Mouse (Mus musculus): ENCODE data around the gene Zfp64. TPM values are rescaled to one million over a fixed set of nuclear protein-coding genes. Genes with fewer than 3 reads are reported as not detected.
"Not testable (repeated sequence)": the region's sequence is repeated elsewhere in the genome, so short reads cannot be mapped to it uniquely, and the experiment has no call there.

Zfp64 gene
- polyA plus RNA-seq, 2 experiments from 2014 or later, result 26.5 to 40.1 TPM

DNA sequence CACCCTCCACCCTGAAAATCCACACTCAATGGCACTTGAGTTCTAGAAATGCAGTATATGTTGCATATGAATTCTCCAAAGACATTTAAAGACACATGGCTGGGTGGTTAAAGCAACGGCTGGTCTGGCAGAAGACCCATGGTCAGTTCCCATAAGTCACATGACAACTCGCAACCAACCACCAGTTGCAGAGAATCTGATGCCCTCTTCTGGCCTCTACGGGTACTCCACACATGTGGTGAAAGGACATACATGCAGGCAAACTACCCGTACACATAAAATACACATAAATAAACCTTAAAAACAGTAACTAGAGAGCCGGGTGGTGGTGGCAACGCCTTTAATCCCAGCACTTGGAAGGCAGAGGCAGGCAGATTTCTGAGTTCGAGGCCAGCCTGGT lies 60.6 kb downstream of the Zfp64 start:
- no peak for ATAC-seq

DNA sequence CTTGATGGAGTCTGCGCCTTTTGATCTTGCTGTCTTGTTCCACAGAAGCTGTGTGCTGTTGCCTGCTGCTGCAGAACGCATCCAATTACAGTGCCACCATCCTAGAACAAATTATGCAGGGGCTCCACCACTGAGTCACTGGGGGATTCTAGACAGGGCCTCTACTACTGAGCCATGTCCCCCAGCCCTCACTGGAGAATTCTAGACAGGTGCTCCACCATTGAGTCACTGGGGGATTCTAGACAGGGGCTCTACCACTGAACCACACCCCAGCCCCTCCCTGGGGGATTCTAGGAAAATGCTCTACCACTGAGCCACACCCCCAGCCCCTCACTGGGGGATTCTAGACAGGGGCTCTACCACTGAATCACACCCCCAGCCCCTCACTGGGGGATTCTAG lies 63.3 kb downstream of the Zfp64 start:
- no peak for ATAC-seq

DNA sequence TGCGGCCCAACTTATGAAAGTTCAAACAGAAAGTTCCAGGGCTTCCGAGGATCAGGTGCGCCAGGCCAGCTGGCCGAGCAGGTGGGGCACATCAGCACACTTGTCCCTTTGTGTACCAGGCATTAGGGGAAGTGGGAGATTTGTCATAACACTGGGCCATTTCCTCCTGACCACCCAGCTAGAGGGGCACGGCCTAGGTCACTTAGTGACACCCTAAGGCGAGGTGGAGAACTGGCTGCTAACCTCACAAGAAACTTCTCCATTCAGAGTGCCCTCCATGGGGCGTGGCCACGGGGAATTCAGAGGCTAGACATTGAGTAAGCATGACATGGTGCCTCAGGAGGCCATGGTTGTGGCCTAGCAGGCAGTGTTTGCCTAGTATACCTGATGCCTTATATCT lies 70.7 kb downstream of the Zfp64 start:
- ATAC-seq, result no peak

- ATAC-seq, result no peak
Observed at GRCm38 (mm10) chr2:168882997-168883396, 72.4 kb downstream of the Zfp64 start.

DNA sequence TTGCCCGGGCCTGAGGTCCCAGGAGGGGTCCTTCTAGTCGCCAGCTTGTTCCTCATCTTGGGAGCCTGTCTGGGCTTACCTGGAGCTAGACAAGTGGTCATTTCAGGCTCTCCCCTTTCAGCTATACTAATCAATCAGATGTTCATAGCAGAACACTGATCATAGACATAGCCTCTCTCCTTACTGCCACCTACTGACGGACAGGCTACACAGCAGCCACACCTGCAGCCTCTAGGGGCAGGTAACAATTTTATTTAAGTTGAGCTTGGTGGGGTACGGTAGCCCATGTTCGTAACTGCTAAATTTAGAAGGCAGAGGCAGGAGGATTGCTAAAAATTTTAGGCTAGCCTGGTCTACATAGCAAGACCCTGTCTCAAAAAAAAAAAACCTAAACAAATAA lies 73.5 kb downstream of the Zfp64 start:
- no peak for ATAC-seq

DNA sequence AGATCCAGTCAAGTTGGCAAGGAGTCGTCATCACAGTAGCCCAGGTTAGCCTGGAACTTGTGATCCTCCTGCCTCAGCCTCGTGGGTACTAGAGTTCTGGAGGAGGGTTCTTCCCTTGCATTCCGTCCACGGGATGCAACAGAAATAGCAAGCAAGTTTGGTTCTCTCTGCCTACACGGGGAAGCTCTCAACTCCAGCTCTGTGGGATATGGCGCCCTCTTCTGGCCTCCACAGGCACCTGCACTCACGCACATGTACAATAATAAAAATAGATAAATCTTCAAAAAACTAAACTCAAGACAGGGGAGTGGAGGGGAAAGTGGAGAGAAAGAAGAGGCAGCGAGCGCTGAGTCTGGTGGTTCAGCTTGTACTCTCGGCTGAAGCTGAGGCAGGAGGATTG lies 75.8 kb downstream of the Zfp64 start:
- ATAC-seq, result no peak

DNA sequence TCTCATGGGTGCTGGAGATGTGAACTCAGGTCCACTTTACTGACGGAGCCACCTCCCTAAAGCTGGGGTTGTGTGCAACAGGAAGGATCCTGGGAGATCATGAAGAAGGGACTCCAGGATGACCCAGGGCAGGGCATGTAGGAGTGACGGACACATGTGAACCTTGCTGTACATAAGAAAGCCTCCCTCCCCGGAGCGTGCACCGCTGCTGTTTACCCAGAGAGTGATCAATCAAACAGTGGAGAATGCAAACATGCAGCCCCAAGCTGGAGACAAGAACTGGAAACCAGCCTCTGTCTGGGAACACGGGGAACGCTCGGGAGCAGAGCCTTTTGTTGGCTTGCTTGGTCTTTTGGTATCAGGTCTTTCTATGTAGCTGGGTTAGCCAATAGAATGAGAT lies 76.7 kb downstream of the Zfp64 start:
- ATAC-seq, result no peak

DNA sequence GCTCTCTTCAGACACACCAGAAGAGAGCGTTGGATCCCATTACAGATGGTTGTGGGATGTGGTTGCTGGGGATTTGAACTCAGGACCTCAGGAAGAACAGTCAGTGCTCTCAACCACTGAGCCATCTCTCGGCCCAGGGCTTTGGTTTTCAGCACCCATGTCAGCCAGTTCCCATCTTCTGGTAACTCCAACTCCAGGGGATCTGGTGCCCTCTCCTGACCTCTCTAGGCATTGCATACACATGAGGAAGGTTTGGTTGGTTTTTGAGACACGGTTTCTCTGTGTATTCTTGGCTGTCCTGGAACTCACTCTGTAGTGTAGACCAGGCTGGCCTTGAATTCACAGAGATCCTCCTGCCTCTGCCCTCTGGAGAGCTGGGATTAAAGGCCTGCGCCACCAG lies 77.2 kb downstream of the Zfp64 start:
- no peak for ATAC-seq

- no peak for ATAC-seq
Observed at GRCm38 (mm10) chr2:168876631-168877030, 78.8 kb downstream of the Zfp64 start.

GRCm38 (mm10) chr2:168874498-168874897 lies 80.9 kb downstream of the Zfp64 start:
- no peak for ATAC-seq

DNA sequence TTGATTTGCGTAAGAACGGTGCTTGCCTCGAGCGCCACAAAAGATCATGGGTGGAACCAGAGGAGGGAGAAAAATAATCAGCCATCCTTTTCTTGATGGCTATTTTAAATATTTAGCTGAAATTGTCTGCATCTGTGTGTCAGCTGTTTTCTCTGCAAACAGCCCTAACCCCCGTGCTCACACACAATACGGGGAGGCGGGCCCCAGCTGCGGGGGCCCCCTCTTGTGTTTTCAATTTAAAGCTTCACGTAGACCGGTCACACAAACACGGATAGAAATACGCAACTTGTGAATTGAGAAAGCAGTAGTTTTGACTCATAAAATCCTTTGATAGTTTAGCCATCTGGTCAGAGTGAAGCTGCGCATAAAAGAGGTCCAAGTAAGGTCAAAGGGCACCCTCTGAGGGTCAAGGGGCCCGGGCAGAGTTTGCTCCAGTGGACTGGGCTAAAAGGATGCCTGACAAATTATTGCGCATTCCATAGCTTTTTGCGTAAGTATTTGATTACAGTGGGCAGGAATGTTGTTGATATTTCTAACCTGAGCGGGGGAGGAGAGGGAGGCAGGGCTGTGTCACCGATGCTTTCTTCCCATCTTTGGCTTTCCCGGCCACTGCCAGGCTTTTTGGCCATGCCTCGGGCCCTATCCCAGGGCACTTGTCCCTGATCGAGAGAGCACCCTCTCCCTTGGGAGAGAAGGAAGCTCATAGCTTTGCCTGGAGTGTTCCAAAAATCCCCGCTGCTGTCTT lies 83.4 kb downstream of the Zfp64 start:
- no peak for ATAC-seq

DNA sequence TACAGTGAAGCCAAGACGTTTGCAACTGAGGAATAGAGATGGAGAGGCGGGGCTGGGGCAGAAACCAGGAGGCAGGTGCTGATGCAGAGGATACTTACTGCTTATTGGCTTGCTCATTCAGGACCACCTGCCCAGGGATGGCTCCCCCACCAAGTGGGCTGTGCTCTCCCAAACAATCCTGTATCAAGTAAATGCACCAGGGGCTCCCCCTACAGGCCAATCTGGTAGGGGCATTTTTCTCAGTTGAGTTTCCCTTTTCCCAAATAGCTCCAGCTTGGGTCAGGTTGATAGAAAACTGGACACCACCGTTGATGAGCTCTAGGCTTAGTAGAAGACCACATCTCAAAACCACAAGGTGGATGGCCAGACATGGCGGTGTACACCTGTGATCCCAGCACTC lies 84.9 kb downstream of the Zfp64 start:
- ATAC-seq, result no peak

DNA sequence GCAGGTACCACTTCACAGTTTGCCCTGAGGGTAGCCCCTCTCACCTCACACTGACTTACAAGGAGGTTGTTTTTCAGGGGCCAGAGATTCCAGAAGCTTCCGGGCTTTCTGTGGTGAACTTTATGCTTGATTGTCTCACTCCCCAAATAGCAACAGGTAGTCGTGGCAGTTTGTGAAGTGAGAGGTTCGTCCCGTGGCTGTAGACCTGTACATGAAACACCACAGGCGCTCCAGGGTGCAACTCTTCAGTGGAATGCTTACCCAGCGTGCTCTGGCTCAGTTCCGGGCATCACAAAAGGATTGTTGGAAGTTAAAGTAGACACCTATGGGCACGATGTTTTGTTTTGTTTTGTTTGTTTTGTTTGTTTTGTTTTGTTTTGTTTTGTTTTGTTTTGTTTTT lies 88.4 kb downstream of the Zfp64 start:
- ATAC-seq, result no peak

DNA sequence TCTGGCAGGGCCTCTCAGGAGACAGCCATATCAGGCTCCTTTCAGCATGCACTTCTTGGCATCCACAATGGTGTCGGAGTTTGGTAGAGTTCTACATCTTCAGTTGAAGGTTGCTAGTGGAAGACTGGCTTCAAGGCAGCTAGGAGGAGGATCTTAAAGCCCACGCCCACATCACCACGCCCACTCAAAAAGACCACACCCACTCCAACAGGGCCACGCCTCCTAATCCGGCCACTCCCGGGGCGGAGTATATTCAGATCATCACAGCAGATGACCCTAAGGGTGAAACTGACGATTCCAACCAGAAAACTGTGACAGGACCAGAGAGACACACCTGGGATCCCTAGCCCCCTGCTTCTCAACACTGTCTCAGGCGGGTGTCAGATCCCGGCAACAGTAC lies 89.0 kb downstream of the Zfp64 start:
- no peak for ATAC-seq

DNA sequence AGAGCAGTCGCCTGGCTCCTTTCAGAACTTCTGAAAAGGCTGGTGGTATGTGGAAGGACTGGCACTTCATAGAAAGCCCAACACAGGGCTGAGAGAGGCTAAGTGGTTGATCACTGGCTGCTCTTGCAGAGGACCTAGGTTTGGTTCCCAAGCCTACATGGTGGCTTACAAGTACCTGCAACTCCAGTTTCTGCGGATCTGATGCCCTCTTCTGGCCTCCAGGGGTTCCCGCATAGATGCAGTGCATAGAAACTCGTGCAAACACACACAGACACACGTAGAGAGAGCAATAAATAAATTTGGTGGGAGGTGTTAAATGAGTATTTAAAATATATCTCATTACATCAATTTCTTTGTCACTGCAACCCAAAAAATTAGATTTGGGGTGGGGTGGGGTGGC lies 90.5 kb downstream of the Zfp64 start:
- no peak for ATAC-seq

DNA sequence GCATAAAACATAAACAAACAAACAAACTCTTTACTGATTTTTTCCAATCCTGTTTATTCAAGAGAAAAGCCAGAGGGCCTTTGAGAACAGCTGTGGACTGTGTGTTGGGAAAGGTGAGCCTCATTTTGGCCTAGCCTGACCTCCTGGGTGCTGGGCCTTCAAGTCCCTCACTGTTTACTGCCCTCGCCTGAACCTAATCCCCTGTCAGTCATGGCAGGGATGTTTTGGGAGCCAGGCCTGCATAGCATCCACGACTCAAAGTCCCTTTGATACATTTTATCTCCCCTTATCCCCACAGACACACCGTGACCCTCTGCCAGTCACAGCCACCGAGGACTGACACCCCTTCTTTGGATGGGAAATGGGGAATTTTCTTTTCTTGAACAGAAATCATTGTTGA lies 92.7 kb downstream of the Zfp64 start:
- no peak for ATAC-seq

GRCm38 (mm10) chr2:168860922-168861740 lies 94.3 kb downstream of the Zfp64 start:
- ATAC-seq, result no peak

- no peak for ATAC-seq
Observed at GRCm38 (mm10) chr2:168860032-168860691, 95.2 kb downstream of the Zfp64 start.

- no peak for ATAC-seq
Observed at GRCm38 (mm10) chr2:168856638-168857037, 98.7 kb downstream of the Zfp64 start.

DNA sequence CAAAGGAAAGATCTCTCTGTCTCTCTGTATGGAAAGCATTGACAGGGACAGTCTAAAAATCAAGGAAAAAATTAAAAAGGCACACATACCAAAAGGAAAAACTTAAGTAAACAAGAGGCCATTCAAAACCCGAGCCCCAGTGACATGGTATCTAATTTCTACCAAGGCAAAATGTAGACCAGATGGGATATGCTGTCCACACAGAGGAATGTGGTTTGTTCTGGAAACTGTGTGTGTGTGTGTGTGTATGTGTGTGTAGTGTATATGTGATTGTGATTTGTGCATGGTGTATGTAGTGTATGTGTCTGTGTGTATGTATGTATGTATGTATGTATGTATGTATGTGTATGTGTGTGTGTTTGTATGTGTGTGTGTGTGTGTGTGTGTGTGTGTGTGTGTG lies 100.6 kb downstream of the Zfp64 start:
- ATAC-seq, result no peak

DNA sequence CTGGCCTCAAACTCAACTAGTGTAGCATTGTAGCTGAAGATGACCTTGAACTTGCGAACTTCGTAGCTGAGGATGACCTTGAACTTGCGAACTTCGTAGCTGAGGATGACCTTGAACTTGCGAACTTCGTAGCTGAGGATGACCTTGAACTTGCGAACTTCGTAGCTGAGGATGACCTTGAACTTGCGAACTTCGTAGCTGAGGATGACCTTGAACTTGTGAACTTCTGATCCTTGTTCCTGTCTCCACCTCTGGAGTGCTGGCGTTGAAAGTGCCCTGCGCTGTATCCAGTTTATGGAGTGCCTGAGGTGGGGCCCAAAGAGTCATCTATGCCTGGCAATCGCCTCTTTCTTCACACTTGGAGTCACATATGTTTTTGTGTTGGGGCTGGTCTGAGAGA lies 101.5 kb downstream of the Zfp64 start:
- not testable (repeated sequence) for ATAC-seq

DNA sequence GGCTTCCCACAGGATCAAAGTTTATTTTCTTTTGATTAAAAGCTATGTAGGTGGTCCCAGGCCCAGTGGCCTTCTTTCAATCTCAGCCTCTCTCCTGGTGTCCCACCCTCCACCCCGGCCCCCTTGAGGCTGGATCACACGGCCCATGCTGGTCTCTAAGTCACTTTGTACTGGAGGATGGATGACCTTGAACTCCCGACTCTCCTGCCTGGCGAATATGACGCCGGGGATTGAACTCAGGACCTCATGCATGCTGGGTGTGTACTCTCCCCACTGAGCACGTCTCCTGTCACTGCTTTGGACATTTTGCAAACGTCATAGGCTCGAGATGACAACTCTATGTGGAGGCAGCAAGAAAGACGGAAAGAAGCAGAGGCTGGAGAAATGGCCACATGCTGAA lies 103.8 kb downstream of the Zfp64 start:
- no peak for ATAC-seq

- no peak for ATAC-seq
Observed at GRCm38 (mm10) chr2:168848553-168848952, 106.8 kb downstream of the Zfp64 start.
